Mouse (Mus musculus) olfactory bulb, adult 2 months (tissue): Measurements from ENCODE around the gene Apba1.

ENCODE experiments used
- CTCF ChIP-seq: fragments of 200-500 bp; IDR thresholded peaks from 2 replicates; pipeline ENCODE4 v1.5.1; 2012; ENCODE audit warnings: low read depth, mild to moderate bottlenecking, low read length, moderate library complexity; ENCODE audit not compliant: insufficient read depth
- POLR2A ChIP-seq: fragments of 200-500 bp; IDR thresholded peaks from 2 replicates; pipeline ENCODE4 v1.6.1; 2012; ENCODE audit warnings: mild to moderate bottlenecking, low read depth, low read length, moderate library complexity; ENCODE audit not compliant: insufficient read depth

GRCm38 (mm10) chr19:23960275-23960674 lies 201.6 kb downstream of the Apba1 start:
- TF ChIP-seq CTCF = no peak
- TF ChIP-seq POLR2A = no peak
